Mouse (Mus musculus) stomach, embryonic 14.5 days (tissue): ENCODE data around the gene Racgap1. TPM values are rescaled to one million over a fixed set of nuclear protein-coding genes. Genes with fewer than 3 reads are reported as not detected.

Experiments used
- ATAC-seq: fragments of 200-750 bp; cut with Nextera tagmentation; 2 replicates; pipeline ENCODE4 v1.8.0; 2017; ENCODE audit warnings: low read depth, moderate TSS enrichment; ENCODE audit not compliant: insufficient number of reproducible peaks, insufficient read depth, low FRiP score
- H3K27ac ChIP-seq: fragments of 300-500 bp; sonication (generic); 2 replicates; pipeline ENCODE4 v1.5.1; 2014; ENCODE audit warnings: mild to moderate bottlenecking, low read length, moderate library complexity, mixed read lengths
- H3K27me3 ChIP-seq: fragments of 300-500 bp; sonication (generic); 2 replicates; pipeline ENCODE4 v1.6.1; 2014; ENCODE audit warnings: low read length, control low read depth, mixed read lengths; ENCODE audit not compliant: control insufficient read depth, insufficient read depth
- H3K36me3 ChIP-seq: fragments of 300-500 bp; sonication (generic); 2 replicates; pipeline ENCODE4 v1.6.1; 2014; ENCODE audit warnings: mild to moderate bottlenecking, control low read depth, low read length, moderate library complexity, mixed read lengths; ENCODE audit not compliant: control insufficient read depth, insufficient read depth
- H3K4me1 ChIP-seq: fragments of 300-500 bp; sonication (generic); 2 replicates; pipeline ENCODE4 v1.6.1; 2014; ENCODE audit warnings: low read length, control low read depth, mixed read lengths; ENCODE audit not compliant: control insufficient read depth, insufficient read depth
- H3K4me2 ChIP-seq: fragments of 300-500 bp; sonication (generic); replicated peaks from 2 replicates; pipeline ENCODE4 v1.6.1; 2014; ENCODE audit warnings: low read depth, low read length, control low read depth
- H3K4me3 ChIP-seq: fragments of 300-500 bp; sonication (generic); 2 replicates; pipeline ENCODE4 v1.5.1; 2014; ENCODE audit warnings: low read depth, low read length, control low read depth
- H3K9ac ChIP-seq: fragments of 300-500 bp; sonication (generic); replicated peaks from 2 replicates; pipeline ENCODE4 v1.6.1; 2014; ENCODE audit warnings: low read depth, mild to moderate bottlenecking, control low read depth, low read length, moderate library complexity, mixed read lengths
- H3K9me3 ChIP-seq: fragments of 300-500 bp; sonication (generic); 2 replicates; pipeline ENCODE4 v1.6.1; 2016; ENCODE audit warnings: low read depth, low read length, control low read depth; ENCODE audit not compliant: control insufficient read depth
- WGBS: fragments of 180-500 bp; shearing (Covaris S2); extraction: QIAGEN DNeasy Blood & Tissue Kit; methylation state at CpG from one replicate; pipeline ENCODE4 v1.1.7; 2014; 5-methylcytosine and 5-hydroxymethylcytosine counted together
- polyA plus RNA-seq: library from polyadenylated mRNA; unstranded; fragments of >200 nt; fragmentation: Nextera tagmentation; extraction: Ambion mirVana; gene quantifications from 2 replicates; pipeline ENCODE4 v1.2.1, GENCODE M21; 2014

The Racgap1 gene
- polyA plus RNA-seq, 1 experiment from 2014 or later: 108 TPM

DNA sequence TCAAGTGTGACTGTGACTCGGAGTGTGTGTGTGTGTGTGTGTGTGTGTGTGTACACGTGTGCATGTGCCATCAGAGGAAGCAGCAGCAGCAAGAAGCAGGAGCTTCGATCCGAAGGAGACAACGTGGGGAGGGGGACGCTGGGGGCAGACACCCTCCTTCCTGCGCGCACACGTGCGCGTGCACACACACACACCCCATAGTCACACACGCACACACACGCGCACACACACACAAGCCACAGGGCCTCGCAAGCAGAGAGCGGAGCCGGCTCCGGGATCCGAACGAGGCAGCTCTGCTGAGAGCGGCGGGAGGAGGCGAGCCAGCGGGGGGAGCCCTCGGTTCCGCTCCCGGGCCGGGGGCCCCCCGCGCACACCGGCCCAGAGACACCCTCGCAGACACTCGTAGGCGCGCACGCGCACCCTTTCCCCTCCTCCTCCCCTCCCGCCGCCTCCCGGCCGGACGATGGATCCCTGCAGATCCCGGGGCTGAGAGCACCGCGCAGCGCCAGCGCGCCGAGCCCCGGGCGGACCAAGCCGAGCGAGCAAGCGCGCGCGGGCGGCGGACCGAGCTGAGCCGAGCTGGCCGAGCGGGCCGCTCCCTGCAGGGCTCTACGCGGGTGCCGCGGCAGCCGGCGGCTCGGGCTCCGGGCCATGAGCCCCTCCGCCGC is 18.8 kb upstream of the Racgap1 start, which contains the start of gene Asic1:
Gene Asic1, plus strand, starts transcription at position 215 of the 668 bp plus-strand sequence.
- H3K4me3 ChIP-seq: peak within 1 kb of the TSS; percentile 49
- H3K4me1 ChIP-seq: no peaks in the 10 kb centered on the region
- H3K9me3 ChIP-seq: no peaks in the 10 kb centered on the region
- no peaks in the 10 kb centered on the region for H3K36me3 ChIP-seq
- H3K4me2 ChIP-seq: peak within 1 kb of the TSS; percentile 95
- H3K27me3 ChIP-seq: peaks cover 34% of the 10 kb centered on the region
- H3K9ac ChIP-seq: no peak within 1 kb of the TSS; the same call in 1 of the 2 replicates
- peak; percentile 57; the same call in 1 of the 2 replicates for ATAC-seq
- WGBS: 1% methylated on average over 65 of the region's 74 CpGs
- no peak within 1 kb of the TSS for H3K27ac ChIP-seq

DNA sequence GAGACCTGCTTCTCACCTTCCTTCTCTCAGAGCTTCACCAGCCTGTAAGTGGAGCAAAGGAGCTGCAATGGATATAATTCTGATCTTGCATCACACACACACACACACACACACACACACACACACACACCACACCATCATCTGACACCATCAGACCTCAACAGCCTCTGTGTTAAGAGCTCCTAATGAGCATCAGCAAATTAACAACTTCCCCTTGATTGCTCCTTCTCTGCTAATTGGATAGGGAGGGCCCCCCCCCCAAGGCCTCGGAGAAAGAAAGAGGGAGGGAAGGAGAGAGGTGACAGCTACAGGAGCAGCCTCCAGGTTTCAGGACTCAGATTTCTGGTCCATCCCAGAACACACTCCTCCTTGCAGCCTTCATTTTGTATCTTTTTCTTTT is 17.9 kb upstream of the Racgap1 start:
- Histone ChIP-seq H3K27ac (no peak overlapping the region), H3K27me3 (peaks cover 34% of the 10 kb centered on the region), H3K36me3 (no peaks in the 10 kb centered on the region), H3K4me3 (no peak overlapping the region), H3K9ac (no peak overlapping the region), H3K4me1 (peaks cover under 1% of the 10 kb centered on the region; the same call in 1 of the 2 replicates), H3K9me3 (no peaks in the 10 kb centered on the region), H3K4me2 (no peak overlapping the region)
- 0% methylated on average over 1 of the region's 1 CpGs for WGBS
- no peak for ATAC-seq

DNA sequence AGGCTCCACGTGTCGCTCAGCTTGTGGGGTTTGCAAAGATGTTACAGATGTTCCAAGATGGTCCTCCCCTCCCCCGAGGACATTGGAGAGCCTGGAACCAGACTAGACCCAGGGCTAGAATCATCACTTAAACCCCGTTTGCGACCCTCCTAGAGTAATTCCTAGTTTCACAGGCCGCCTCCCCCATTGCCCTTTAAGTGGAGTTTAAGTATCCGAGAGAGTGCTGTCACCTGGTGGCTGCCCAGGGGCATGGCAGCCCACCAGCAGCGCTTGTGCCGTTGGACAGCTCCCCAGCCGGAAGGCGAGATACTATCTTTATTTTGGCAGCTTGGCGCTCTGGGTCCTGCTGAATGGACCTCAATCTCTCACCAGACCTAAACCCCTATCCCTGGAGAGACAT is 17.4 kb upstream of the Racgap1 start:
- Histone ChIP-seq H3K36me3 (no peaks in the 10 kb centered on the region), H3K4me3 (no peak overlapping the region), H3K27me3 (peaks cover 34% of the 10 kb centered on the region), H3K4me1 (peaks cover 6% of the 10 kb centered on the region; the same call in 1 of the 2 replicates), H3K4me2 (no peak overlapping the region), H3K9me3 (no peaks in the 10 kb centered on the region), H3K27ac (no peak overlapping the region), H3K9ac (no peak overlapping the region)
- no peak for ATAC-seq
- 1% methylated on average over 12 of the region's 12 CpGs for WGBS

DNA sequence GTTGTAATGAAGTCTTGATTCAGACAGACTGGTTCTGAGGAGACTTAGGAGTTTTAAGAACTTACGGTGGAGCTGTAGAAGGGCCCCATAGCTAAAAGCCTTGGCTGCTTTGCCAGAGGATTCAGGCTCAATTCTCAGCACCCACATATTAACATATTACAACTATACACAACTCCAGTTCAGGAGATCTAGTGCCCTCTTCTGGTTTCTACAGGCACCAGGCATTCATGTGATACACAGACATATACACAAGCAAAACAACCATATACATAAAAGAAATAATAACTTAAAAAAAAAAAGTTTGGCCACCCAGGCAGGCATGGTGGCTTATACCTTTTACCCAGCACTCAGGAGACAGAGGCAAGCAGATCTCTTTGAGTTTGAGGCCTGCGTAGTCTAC is 16.1 kb upstream of the Racgap1 start:
- H3K27me3 ChIP-seq: peaks cover 33% of the 10 kb centered on the region
- no peaks in the 10 kb centered on the region for H3K36me3 ChIP-seq
- H3K9me3 ChIP-seq: no peaks in the 10 kb centered on the region
- H3K4me1 ChIP-seq: peaks cover 7% of the 10 kb centered on the region; the same call in 1 of the 2 replicates
- H3K27ac ChIP-seq: no peak overlapping the region
- no peak overlapping the region for H3K4me2 ChIP-seq
- WGBS: 97% methylated on average over 2 of the region's 2 CpGs
- no peak for ATAC-seq
- no peak overlapping the region for H3K4me3 ChIP-seq
- no peak overlapping the region for H3K9ac ChIP-seq

DNA sequence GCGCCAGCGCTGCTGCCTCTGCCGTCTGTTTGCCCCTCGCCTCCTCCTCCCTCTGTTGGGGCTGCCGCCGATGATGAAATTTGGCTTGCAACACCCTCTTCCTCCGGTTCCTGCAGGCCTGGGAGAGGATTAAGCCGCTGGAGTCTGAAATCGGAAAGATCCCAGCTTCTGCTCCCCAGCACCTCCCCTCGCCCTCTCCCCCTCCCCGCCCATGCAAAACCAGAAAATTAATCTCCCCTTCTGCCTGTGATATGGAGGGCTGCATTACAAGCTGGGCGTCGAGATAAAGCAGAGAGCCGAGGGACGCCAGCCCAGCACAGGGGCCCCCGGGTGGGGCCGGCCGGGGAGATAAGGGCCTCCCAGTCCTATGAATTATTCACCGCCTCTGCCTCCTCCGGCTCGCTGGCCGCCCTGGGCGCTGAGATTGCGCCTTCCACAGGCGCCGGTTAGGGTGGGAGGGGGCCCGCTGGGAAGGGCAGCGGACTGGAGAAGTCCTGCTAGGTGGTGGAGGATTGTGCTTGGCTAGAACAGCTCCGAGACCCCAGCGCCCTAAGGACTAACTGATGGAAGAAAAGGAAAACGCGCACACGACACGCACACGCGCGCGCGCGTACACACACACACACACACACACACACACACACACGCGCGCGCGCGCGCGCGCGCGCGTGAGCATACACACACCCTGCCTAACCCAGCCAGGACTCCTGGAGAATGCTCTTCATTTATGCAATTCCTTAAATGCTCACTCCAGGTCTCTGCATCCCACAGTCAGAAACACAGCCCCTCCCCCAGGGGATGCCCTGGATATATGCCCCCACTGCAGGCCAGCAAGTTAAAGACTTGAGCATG is 13.4 kb upstream of the Racgap1 start:
- Histone ChIP-seq H3K9me3 (no peaks in the 10 kb centered on the region), H3K36me3 (no peaks in the 10 kb centered on the region), H3K27me3 (peaks cover 15% of the 10 kb centered on the region; the same call in 1 of the 2 replicates), H3K9ac (no peak overlapping the region), H3K4me2 (peak overlapping the region; percentile 51), H3K4me3 (peak overlapping the region; percentile 33), H3K4me1 (peaks cover 7% of the 10 kb centered on the region; the same call in 1 of the 2 replicates), H3K27ac (0 out of 2 replicates have a peak overlapping the region, but pooled peaks have one; percentile 18)
- under 1% methylated on average over 51 of the region's 52 CpGs for WGBS
- peak; percentile 92 for ATAC-seq

DNA sequence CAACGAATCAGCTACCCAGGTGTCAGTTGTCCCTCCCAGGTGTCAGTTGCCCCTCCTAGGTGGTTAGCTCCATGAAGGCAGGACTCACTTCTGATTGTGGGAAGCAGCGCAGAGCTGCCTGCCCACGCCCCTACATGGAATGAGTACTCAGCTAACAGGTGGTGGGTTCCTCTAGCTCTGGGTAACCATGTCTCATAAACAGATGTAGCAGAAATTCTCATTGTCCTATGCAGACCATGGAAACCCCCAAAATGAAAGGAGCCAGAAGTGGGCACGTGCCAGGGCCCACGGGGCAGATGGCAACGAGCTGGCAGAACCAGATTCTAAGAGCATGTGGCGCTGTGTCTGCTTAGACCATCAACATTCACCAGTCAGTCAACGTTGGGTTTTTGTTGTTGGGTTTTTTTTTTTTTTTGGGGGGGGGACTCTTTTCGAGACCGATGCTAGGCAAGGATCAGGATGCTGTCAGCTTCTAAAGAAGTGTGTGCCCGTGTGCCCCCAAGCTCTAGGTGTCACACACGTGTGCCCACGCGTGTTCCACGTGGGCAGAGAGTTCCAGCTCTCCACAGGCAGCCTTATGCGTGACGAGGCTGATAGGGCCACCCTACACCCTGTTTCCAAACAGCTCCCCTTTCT is 12.6 kb upstream of the Racgap1 start:
- H3K27ac ChIP-seq: 0 out of 2 replicates have a peak overlapping the region, but pooled peaks have one; percentile 18
- no peak for ATAC-seq
- peaks cover 7% of the 10 kb centered on the region; the same call in 1 of the 2 replicates for H3K4me1 ChIP-seq
- H3K9me3 ChIP-seq: no peaks in the 10 kb centered on the region
- no peak overlapping the region for H3K9ac ChIP-seq
- 3% methylated on average over 17 of the region's 17 CpGs for WGBS
- peaks cover 9% of the 10 kb centered on the region; the same call in 1 of the 2 replicates for H3K27me3 ChIP-seq
- H3K4me3 ChIP-seq: peak overlapping the region; percentile 33
- peak overlapping the region; percentile 51 for H3K4me2 ChIP-seq
- no peaks in the 10 kb centered on the region for H3K36me3 ChIP-seq

DNA sequence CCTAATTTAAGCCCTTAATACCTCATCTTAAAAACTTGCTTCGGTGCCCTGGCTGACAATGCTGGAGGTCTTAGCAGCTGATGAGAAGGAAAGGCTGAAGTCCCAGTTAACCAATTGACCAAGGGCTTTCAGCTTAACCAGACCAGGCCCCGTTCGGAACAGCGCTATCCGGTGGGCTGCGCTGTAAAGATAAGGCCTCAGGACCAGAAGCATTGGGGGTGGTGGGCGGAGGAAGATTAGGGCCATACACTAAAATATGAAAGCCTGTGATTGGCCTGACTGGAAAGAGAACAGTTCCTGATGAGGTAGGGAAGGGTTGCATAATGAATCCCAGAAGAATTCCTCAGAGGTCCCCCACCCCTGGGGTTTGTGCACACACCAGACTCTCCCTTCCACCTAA is 10.9 kb upstream of the Racgap1 start:
- Histone ChIP-seq H3K36me3 (no peaks in the 10 kb centered on the region), H3K27me3 (peaks cover 9% of the 10 kb centered on the region; the same call in 1 of the 2 replicates), H3K9me3 (no peaks in the 10 kb centered on the region), H3K9ac (no peak overlapping the region), H3K4me3 (no peak overlapping the region), H3K4me2 (no peak overlapping the region), H3K4me1 (peaks cover 7% of the 10 kb centered on the region; the same call in 1 of the 2 replicates), H3K27ac (no peak overlapping the region)
- WGBS: 45% methylated on average over 7 of the region's 7 CpGs
- ATAC-seq: no peak
